Mouse (Mus musculus) layer of hippocampus, adult 9-11 months (tissue): ENCODE measurements around the gene Suds3.

Experiments used
- DNase-seq: peaks from one replicate; pipeline ENCODE4 v3.0.0; 2022

The Suds3 gene

GRCm38 (mm10) chr5:117111064-117111773 lies 4.7 kb downstream of the Suds3 start:
- no peak for DNase-seq

GRCm38 (mm10) chr5:117109522-117109921 lies 6.4 kb downstream of the Suds3 start:
- no peak for DNase-seq

DNA sequence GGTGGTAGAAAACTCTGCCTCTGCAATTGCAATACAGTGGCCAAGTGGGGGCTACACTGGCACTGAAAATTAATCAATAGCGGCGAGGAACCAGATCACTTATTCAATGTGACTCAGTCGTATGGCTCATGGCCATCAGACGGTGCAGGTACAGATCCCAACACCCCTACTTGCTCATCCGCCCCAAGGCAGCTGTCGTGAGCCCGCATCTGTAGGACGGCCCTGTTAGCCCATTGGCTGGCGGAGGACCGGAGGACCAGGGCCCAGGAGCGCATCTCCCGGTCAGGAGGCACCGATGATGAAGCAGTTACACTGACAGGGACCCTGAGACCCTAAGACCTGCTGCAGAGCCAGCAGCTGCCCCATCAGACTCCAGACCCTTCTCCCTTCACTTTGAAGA lies 7.2 kb downstream of the Suds3 start:
- DNase-seq: no peak

- DNase-seq: no peak
These were observed 7.6 kb downstream of the Suds3 start for GRCm38 (mm10) chr5:117108292-117108691.

DNA sequence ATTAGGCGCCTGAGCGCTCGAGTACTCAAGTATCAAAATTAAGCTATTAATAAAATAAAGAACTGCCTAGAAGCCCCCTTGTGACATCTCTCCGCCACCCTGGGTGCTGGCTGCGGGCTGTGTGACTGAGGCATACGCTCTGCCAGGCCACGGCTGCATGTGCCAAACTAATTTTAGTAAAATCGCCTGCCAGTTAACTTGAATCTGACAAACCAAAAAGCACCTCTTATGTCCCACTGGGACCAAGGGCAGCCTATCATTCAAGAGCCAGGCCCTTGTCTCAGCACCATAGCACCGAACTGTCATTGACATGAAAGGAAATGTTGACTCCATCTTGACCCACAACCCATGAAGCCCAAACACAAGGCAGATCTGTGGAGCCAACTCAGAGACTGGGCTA lies 10.2 kb downstream of the Suds3 start:
- DNase-seq: no peak

- DNase-seq: peak; percentile 41
These were observed 11.6 kb downstream of the Suds3 start for GRCm38 (mm10) chr5:117104329-117104728.

DNA sequence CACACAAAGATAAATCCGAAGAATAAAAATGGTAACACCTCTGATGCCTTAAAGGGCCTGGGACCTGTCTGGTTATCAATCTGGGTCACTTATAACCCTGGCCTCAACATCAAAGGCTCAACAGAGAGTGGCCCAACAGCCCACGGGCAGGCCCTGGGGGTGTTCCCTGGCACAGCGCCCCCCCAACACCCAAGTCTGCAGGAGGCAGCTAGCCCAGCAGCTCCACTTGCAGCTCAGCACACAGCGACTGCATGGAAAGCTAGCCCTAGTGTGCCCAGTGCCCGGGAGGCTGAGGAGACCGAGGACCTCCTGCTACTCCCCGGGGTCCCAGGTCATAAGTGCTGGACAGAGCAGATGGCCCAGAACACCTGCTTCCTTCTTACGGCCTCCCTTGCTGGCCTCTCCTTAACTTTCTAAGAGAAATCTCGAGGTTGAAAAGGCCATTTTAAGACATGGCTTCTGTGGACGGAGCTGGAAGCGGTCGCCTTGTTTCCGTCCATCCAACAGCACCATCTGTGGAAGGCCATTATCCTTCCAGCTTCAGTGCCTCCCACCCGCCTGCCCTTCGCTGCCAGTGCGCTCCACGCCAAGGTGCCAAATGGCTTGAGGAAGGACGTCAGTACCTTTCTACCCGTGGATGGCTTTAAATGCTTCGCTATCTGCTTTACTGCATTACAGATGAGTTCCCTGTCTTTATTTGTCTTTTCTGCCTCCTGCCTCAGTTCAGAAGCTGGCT lies 12.6 kb downstream of the Suds3 start:
- no peak for DNase-seq

DNA sequence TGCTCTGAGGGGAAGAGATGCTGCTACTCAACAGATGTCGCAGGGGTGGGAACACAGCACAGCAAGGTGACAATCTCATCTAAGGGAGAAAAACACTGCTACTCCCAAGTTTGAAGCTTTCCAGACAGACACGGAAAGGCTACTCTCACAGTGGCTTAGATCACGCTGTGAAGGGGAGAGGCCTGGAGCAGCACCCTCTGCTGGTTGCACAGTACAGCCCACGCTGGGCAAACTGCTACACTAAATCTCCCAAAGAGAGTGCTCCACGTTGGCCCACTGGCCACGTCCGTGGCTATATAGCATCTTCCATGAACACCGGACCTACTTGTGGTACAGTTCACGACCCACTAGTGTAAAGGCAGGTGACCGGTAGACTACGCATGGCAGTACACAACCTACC lies 16.2 kb downstream of the Suds3 start:
- no peak for DNase-seq

DNA sequence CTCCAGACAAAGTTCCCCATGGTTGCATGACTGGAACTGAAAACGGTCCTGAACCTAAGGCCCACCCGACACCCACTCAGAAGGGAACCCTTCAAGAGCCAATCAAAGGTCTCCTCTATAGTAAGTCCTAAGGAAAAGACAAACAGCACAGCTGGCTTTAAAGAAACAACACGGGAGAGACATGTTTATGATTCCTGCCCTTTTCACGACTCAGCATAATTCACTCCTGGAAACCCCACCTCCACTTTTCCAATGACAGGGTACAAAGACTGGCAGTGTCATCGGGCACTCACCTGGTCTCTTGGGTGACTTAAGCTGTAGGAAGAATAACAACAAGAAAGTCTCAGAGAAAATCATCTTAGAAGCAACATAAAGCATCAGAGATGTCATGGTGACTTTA lies 16.9 kb downstream of the Suds3 start:
- no peak for DNase-seq

GRCm38 (mm10) chr5:117096716-117097115 lies 19.2 kb downstream of the Suds3 start:
- DNase-seq: no peak

GRCm38 (mm10) chr5:117094431-117094830 lies 21.5 kb downstream of the Suds3 start:
- DNase-seq: no peak

DNA sequence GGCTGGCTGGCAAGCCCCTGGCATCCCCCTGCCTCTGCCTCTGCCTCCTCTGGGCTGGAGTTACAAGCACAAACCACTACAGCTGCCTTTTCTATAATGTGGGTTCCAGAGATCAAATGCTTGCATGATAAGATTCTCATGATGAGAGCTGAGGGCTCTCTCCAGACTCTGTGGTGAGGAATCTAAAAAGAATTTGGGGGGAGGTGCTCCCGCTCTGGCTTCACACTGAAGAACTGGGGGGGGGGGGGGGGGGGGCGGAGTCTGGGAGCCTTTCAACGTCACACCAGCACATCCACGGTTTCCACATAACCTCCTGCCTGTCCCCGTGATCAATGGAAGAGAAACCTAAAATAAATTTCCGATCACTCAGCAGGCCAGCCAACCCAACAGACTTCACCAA lies 26.1 kb downstream of the Suds3 start:
- no peak for DNase-seq

- DNase-seq: no peak
These were observed 26.8 kb downstream of the Suds3 start for GRCm38 (mm10) chr5:117089147-117089546.

DNA sequence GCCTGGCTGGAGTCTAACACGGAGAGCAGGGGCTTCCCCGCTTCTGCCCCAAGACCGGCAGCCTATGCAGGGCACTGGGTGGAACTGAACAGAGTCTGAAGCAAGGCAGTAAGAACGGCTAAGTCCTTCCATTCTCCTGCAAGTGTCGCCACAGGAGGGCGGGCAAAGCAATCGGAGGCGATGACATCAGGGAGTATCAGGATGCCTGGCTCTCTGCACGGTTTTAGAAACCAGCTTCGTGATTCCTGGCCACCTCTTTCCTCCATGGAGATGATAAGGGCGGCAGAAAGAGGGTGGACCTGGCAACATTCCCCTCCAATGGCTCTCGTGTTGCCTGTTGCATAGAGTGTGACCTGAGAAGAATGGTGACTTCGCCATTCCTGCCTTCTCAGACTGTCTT lies 28.2 kb downstream of the Suds3 start:
- DNase-seq: no peak

DNA sequence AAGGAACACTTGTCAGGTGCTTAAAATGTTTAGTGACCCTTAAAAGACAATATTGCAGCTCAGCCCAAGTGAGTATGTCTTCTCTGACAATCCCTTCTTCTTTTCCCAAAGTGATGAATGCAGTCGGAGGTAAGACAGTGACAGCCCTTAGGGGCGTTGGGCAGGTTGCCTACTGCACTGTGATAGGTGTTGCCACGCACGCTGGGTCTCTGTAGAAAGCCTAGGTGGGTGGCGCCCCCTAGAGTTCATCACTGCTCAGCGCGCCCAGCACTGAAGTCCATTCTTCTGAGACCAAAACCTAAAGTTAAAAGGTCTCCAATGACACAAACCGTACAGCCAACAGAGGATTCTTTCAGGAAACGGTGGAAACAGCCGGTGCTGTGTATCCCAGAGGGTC lies 46.4 kb downstream of the Suds3 start:
- DNase-seq: no peak

DNA sequence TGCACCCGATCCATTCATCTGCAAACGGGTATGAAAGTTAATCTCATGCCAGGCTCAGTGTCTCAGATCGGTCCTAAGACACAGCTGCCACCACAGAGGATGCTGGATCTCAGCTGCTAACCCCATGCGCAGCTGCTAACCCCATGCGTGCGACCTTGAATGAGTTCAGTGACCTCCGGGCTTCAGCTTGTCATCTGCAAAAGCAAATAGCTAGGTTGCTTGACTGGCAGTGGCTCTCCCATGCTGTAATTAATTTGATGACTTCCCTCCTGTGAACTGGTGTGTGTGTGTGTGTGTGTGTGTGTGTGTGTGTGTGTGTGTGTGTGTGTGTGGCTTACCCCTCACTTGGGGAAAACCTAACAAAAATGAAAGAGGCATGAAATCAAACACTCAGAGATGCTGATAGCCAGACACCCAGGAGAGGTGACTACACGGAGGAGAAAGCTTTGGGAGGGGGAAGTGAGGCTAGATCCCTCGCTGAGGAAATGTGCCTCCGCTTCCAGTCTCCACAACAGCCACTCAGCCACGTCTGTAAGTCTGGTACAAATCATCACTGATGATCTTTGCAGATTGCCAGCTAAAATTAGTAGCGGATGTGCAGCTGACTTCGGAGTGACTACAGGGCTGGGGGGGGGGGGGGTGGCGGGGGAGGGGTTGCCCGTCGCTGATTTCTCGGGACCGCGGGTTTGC lies 47.0 kb downstream of the Suds3 start:
- peak; percentile 27 for DNase-seq

GRCm38 (mm10) chr5:117068181-117068580 lies 47.7 kb downstream of the Suds3 start:
- no peak for DNase-seq

- no peak for DNase-seq
These were observed 54.7 kb downstream of the Suds3 start for GRCm38 (mm10) chr5:117061251-117061650.

DNA sequence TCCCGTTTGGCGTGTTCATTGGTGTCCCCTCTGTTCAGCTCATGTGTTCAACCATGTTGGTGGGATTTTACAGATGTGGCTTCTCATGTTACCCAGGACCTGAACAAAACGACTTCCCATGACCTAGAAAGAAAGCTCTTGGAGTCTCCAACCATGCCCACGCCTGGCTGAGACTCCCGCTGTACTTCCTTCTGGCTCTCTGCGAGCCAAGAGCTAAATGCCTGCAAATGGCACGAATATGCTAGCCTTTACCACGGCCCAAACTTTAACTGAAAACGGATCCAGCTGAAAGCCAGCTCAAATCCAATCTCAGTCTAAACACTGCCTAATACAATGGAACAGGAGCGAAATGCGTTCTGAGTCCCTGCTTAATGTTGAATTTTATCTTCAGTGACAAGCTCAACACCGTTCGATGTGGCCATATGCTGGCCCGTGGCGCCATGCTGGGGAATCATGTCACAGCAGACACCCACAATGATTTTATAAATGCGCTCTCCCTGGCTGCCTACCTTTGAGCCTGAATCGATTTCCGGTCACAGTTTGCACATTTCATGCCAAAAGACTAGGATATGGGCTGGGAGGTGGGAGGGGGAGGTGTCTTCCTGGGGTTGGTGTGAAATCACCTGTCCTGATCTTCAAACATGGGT lies 55.3 kb downstream of the Suds3 start:
- no peak for DNase-seq

DNA sequence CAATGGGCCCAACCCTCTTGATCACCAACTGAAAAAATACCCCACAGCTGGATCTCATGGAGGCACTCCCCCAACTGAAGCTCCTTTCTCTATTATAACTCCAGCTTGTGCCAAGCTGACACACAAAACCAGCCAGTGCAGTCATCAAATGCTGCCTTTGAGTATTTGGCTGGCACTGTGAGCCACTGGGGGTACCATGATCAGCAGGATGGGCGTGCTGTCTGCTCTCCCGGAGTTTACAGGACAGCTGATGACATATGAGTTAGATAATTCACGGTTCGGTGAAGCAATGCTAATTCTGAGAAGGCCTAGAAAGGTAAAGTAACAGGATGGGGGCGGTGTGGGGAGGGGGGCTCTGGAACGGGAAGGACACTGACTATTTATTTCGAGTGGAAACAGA lies 66.0 kb downstream of the Suds3 start:
- no peak for DNase-seq

- DNase-seq: no peak
These were observed 70.8 kb downstream of the Suds3 start for GRCm38 (mm10) chr5:117045101-117045500.

DNA sequence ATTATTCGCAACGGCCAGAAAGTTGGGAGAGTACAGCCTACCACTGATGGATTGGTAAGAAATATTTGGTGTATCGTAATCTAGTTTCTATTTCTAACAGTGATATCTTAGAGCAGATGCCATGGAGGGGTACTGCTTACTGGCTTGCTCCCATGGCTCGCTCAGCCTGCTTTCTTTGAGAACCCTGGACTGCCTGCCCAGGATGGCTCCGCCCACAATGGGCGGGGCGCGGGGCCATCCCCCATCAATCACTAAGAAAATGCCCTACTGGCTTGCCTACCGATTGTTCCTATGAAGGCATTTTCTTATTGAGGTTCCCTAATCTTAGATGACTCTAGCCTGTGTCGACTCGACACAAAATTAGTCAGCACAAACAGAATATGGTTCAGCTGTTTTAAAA lies 73.3 kb downstream of the Suds3 start:
- no peak for DNase-seq
